ENCODE assay signal across 9 mouse cellular contexts in genomic region chr1:135778780-135779535, GRCm38 (mm10). TPM values are rescaled to one million over a fixed set of nuclear protein-coding genes. Genes with fewer than 3 reads are reported as not detected.
DNase-seq lines count a peak whose midpoint lies in the region; ATAC-seq lines count a peak whose summit lies in the region.
"Had no signal": no experiment of that assay in that cellular context is flagged by ENCODE, and none has a peak within 500 bp of the region (broad histone marks: within the 10 kb centered on the region; RNA-seq: fewer than 3 reads in every experiment).

TSS of gene Tnni1 (plus strand) at chr1:135779434.

- H3K9me3 ChIP-seq in embryonic facial prominence, embryonic 15.5 days (replicated peaks) = no peaks in the 10 kb centered on the region
- H3K9me3 ChIP-seq in limb, embryonic 10.5 days (replicated peaks) = no peaks in the 10 kb centered on the region
- H3K9me3 ChIP-seq in neural tube, embryonic 13.5 days = no peaks in the 10 kb centered on the region

- peak; percentile 58; the same call in 1 of the 2 replicates for ATAC-seq in frontal cortex, adult (ENCODE audit: low TSS enrichment)
- ATAC-seq in embryonic facial prominence, embryonic 15.5 days (ENCODE audit: insufficient number of reproducible peaks, low FRiP score, low TSS enrichment, low read depth) = peak; percentile 78
- ATAC-seq in neural tube, embryonic 13.5 days (ENCODE audit: low read depth) = peak; percentile 44

- H3K9ac ChIP-seq in embryonic facial prominence, embryonic 15.5 days = no peak within 1 kb of the TSS
- H3K9ac ChIP-seq in neural tube, embryonic 13.5 days = peak within 1 kb of the TSS; percentile 32; the same call in 1 of the 2 replicates

- peak within 1 kb of the TSS; percentile 25 for H3K4me2 ChIP-seq in embryonic facial prominence, embryonic 15.5 days (replicated peaks)
- H3K4me2 ChIP-seq in neural tube, embryonic 13.5 days = no peak within 1 kb of the TSS

- 10% methylated on average over 22 of the region's 22 CpGs for WGBS in embryonic facial prominence, embryonic 15.5 days
- WGBS in limb, embryonic 10.5 days = 41% methylated on average over 22 of the region's 22 CpGs
- WGBS in neural tube, embryonic 13.5 days = 31% methylated on average over 22 of the region's 22 CpGs

- H3K4me3 ChIP-seq in embryonic facial prominence, embryonic 15.5 days (replicated peaks) = no peak within 1 kb of the TSS; the same call in 1 of the 2 replicates
- 0 out of 2 replicates have a peak within 1 kb of the TSS, but pooled peaks have one; percentile 0 for H3K4me3 ChIP-seq in limb, embryonic 10.5 days
- no peak within 1 kb of the TSS for H3K4me3 ChIP-seq in neural tube, embryonic 13.5 days

- H3K27me3 ChIP-seq in embryonic facial prominence, embryonic 15.5 days = no peaks in the 10 kb centered on the region
- H3K27me3 ChIP-seq in limb, embryonic 10.5 days (ENCODE audit: low read depth, poor library complexity, severe bottlenecking) = peaks cover 6% of the 10 kb centered on the region; the same call in 1 of the 2 replicates
- H3K27me3 ChIP-seq in neural tube, embryonic 13.5 days = no peaks in the 10 kb centered on the region

- peak within 1 kb of the TSS; percentile 73 for H3K27ac ChIP-seq in embryonic facial prominence, embryonic 15.5 days (replicated peaks)
- peak within 1 kb of the TSS; percentile 71 for H3K27ac ChIP-seq in limb, embryonic 10.5 days
- H3K27ac ChIP-seq in neural tube, embryonic 13.5 days (replicated peaks) = peak within 1 kb of the TSS; percentile 46; the same call in 1 of the 2 replicates

- peaks cover 38% of the 10 kb centered on the region for H3K4me1 ChIP-seq in embryonic facial prominence, embryonic 15.5 days
- H3K4me1 ChIP-seq in limb, embryonic 10.5 days = peaks cover 35% of the 10 kb centered on the region
- peaks cover 39% of the 10 kb centered on the region for H3K4me1 ChIP-seq in neural tube, embryonic 13.5 days (replicated peaks)

- no peaks in the 10 kb centered on the region for H3K36me3 ChIP-seq in embryonic facial prominence, embryonic 15.5 days
- H3K36me3 ChIP-seq in limb, embryonic 10.5 days = no peaks in the 10 kb centered on the region
- no peaks in the 10 kb centered on the region for H3K36me3 ChIP-seq in neural tube, embryonic 13.5 days

- no peak for DNase-seq in frontal cortex, postnatal 25 days (ENCODE audit: low spot score in 2 of 2)
- DNase-seq in 3134 (ENCODE audit: extremely low read depth, insufficient read length, low spot score) = peak; percentile 43
- peak; percentile 48 for DNase-seq in limb, embryonic 10.5 days (ENCODE audit: low spot score)
- no peak for DNase-seq in layer of hippocampus, adult 8-10 months (ENCODE audit: low spot score in 2 of 2)
- no peak for DNase-seq in frontal cortex, postnatal 36 days (ENCODE audit: low spot score in 2 of 2)

RNA-seq across cellular contexts. Expression of gene Tnni1, which starts in this region (rescaled TPM):
- polyA plus RNA-seq in embryonic facial prominence, embryonic 15.5 days (2015; fragmentation: Nextera tagmentation; extraction: Ambion mirVana) = 297 and 410 TPM in 2 replicates
- 8.3 and 12.7 TPM in 2 replicates for polyA plus RNA-seq in limb, embryonic 10.5 days (2016; fragmentation: Nextera tagmentation; extraction: Ambion mirVana)
- polyA plus RNA-seq in neural tube, embryonic 13.5 days (2015; fragmentation: Nextera tagmentation; extraction: Ambion mirVana) = 15.0 and 31.7 TPM in 2 replicates
- 1 to 10 TPM; 1.5 to 4.1 (median 2.9) TPM for total RNA-seq in layer of hippocampus, adult 8-10 months (2022)
- total RNA-seq: MEL had no signal

Comparison
In these comparisons a context has a peak if more than half of its experiments do, and no peak if none do; other contexts are left out.
1. DNase-seq: peak in 3134 (single experiment) and limb, embryonic 10.5 days (single experiment); none in frontal cortex, postnatal 25 days (0 of 2), layer of hippocampus, adult 8-10 months (0 of 2) and frontal cortex, postnatal 36 days (0 of 2).
2. Peak in every context shown above with its lines, with median percentiles within 50 percentile points of each other: ATAC-seq and H3K27ac ChIP-seq.